Mouse (Mus musculus) embryonic facial prominence, embryonic 13.5 days (tissue): ENCODE results near the gene Emp2. TPM values are rescaled to one million over a fixed set of nuclear protein-coding genes. Genes with fewer than 3 reads are reported as not detected.
A peak's percentile ranks its signal among the peaks of the same experiment; 100 is the strongest.

ENCODE experiments used
- ATAC-seq: fragments of 200-750 bp; cut with Nextera tagmentation; 2 replicates; pipeline ENCODE4 v1.8.0; 2017; ENCODE audit warnings: low read depth; ENCODE audit not compliant: insufficient number of reproducible peaks, insufficient read depth, low FRiP score, low TSS enrichment
- H3K27ac ChIP-seq: fragments of 300-500 bp; sonication (generic); 2 replicates; pipeline ENCODE4 v1.5.1; 2015; ENCODE audit warnings: moderate library complexity, mild to moderate bottlenecking, inconsistent platforms
- H3K27me3 ChIP-seq: fragments of 300-500 bp; sonication (generic); 2 replicates; pipeline ENCODE4 v1.6.1; 2015; ENCODE audit warnings: mild to moderate bottlenecking, inconsistent platforms
- H3K36me3 ChIP-seq: fragments of 300-500 bp; sonication (generic); 2 replicates; pipeline ENCODE4 v1.6.1; 2015; ENCODE audit warnings: mild to moderate bottlenecking, inconsistent platforms
- H3K4me1 ChIP-seq: fragments of 300-500 bp; sonication (generic); 2 replicates; pipeline ENCODE4 v1.6.1; 2015; ENCODE audit warnings: inconsistent platforms
- H3K4me2 ChIP-seq: fragments of 300-500 bp; sonication (generic); 2 replicates; pipeline ENCODE4 v1.6.1; 2015; ENCODE audit warnings: moderate library complexity, mild to moderate bottlenecking, inconsistent platforms
- H3K4me3 ChIP-seq: fragments of 300-500 bp; sonication (generic); 2 replicates; pipeline ENCODE4 v1.5.1; 2015; ENCODE audit warnings: mild to moderate bottlenecking, inconsistent platforms
- H3K9ac ChIP-seq: fragments of 300-500 bp; sonication (generic); 2 replicates; pipeline ENCODE4 v1.6.1; 2015; ENCODE audit warnings: mild to moderate bottlenecking, inconsistent platforms
- H3K9me3 ChIP-seq: fragments of 300-500 bp; sonication (generic); 2 replicates; pipeline ENCODE4 v1.6.1; 2016; ENCODE audit warnings: inconsistent platforms
- WGBS: fragments of 180-500 bp; shearing (Covaris S2); methylation state at CpG from one replicate; pipeline ENCODE4 v1.1.7; 2015; ENCODE audit warnings: mixed read lengths; 5-methylcytosine and 5-hydroxymethylcytosine counted together
- polyA plus RNA-seq: library from polyadenylated mRNA; unstranded; fragments of >200 nt; fragmentation: Nextera tagmentation; extraction: Ambion mirVana; gene quantifications from 2 replicates; pipeline ENCODE4 v1.2.1, GENCODE M21; 2015

The Emp2 gene
- polyA plus RNA-seq, 1 experiment from 2014 or later, result 32.6 TPM

- peaks cover 6% of the 10 kb centered on the region for H3K27me3 ChIP-seq
- no peaks in the 10 kb centered on the region for H3K9me3 ChIP-seq
- H3K9ac ChIP-seq, result no peak overlapping the region
- no peak for ATAC-seq
- H3K36me3 ChIP-seq, result no peaks in the 10 kb centered on the region
- 0 out of 2 replicates have a peak overlapping the region, but pooled peaks have one; percentile 82 for H3K4me2 ChIP-seq
- WGBS, result 49% methylated on average over 4 of the region's 4 CpGs
- H3K4me1 ChIP-seq, result peaks cover 18% of the 10 kb centered on the region
- no peak overlapping the region for H3K4me3 ChIP-seq
- H3K27ac ChIP-seq, result no peak overlapping the region
Observed at GRCm38 (mm10) chr16:10311989-10312388, 1.8 kb downstream of the Emp2 start.

GRCm38 (mm10) chr16:10311086-10311485, 2.7 kb downstream of the Emp2 start:
- Histone ChIP-seq H3K4me1 (peaks cover 18% of the 10 kb centered on the region), H3K9me3 (no peaks in the 10 kb centered on the region), H3K9ac (no peak overlapping the region), H3K36me3 (no peaks in the 10 kb centered on the region), H3K27ac (no peak overlapping the region), H3K27me3 (peaks cover 6% of the 10 kb centered on the region), H3K4me3 (no peak overlapping the region), H3K4me2 (0 out of 2 replicates have a peak overlapping the region, but pooled peaks have one; percentile 16)
- WGBS, result 42% methylated on average over 3 of the region's 3 CpGs
- no peak for ATAC-seq

GRCm38 (mm10) chr16:10310507-10310906, 3.3 kb downstream of the Emp2 start:
- Histone ChIP-seq H3K27me3 (peaks cover 6% of the 10 kb centered on the region), H3K9me3 (no peaks in the 10 kb centered on the region), H3K27ac (no peak overlapping the region), H3K9ac (no peak overlapping the region), H3K4me1 (peaks cover 18% of the 10 kb centered on the region), H3K36me3 (no peaks in the 10 kb centered on the region), H3K4me2 (no peak overlapping the region), H3K4me3 (no peak overlapping the region)
- ATAC-seq, result no peak
- 81% methylated on average over 5 of the region's 5 CpGs for WGBS

- no peaks in the 10 kb centered on the region for H3K27me3 ChIP-seq
- 59% methylated on average over 5 of the region's 5 CpGs for WGBS
- peaks cover 10% of the 10 kb centered on the region for H3K4me1 ChIP-seq
- no peaks in the 10 kb centered on the region for H3K36me3 ChIP-seq
- H3K27ac ChIP-seq, result no peak overlapping the region
- no peak overlapping the region for H3K9ac ChIP-seq
- H3K4me3 ChIP-seq, result no peak overlapping the region
- H3K4me2 ChIP-seq, result no peak overlapping the region
- H3K9me3 ChIP-seq, result no peaks in the 10 kb centered on the region
- ATAC-seq, result no peak
Observed at GRCm38 (mm10) chr16:10307351-10307750, 6.4 kb downstream of the Emp2 start.

- peaks cover 3% of the 10 kb centered on the region for H3K4me1 ChIP-seq
- no peak overlapping the region for H3K9ac ChIP-seq
- ATAC-seq, result no peak
- H3K27ac ChIP-seq, result no peak overlapping the region
- H3K4me3 ChIP-seq, result no peak overlapping the region
- WGBS, result 68% methylated on average over 3 of the region's 3 CpGs
- no peaks in the 10 kb centered on the region for H3K27me3 ChIP-seq
- H3K4me2 ChIP-seq, result no peak overlapping the region
- H3K9me3 ChIP-seq, result no peaks in the 10 kb centered on the region
- no peaks in the 10 kb centered on the region for H3K36me3 ChIP-seq
Observed at GRCm38 (mm10) chr16:10306101-10306500, 7.7 kb downstream of the Emp2 start.

- Histone ChIP-seq H3K27me3 (no peaks in the 10 kb centered on the region), H3K9me3 (no peaks in the 10 kb centered on the region), H3K27ac (no peak overlapping the region), H3K4me3 (no peak overlapping the region), H3K9ac (no peak overlapping the region), H3K4me2 (no peak overlapping the region), H3K36me3 (no peaks in the 10 kb centered on the region), H3K4me1 (no peaks in the 10 kb centered on the region; the same call in 1 of the 2 replicates)
- WGBS, result 80% methylated on average over 3 of the region's 3 CpGs
- no peak for ATAC-seq
Observed at GRCm38 (mm10) chr16:10301337-10301736, 12.4 kb downstream of the Emp2 start.

GRCm38 (mm10) chr16:10300231-10301186, 13.3 kb downstream of the Emp2 start:
- no peak overlapping the region for H3K27ac ChIP-seq
- 61% methylated on average over 3 of the region's 3 CpGs for WGBS
- H3K9ac ChIP-seq, result no peak overlapping the region
- H3K36me3 ChIP-seq, result no peaks in the 10 kb centered on the region
- no peaks in the 10 kb centered on the region for H3K27me3 ChIP-seq
- H3K4me1 ChIP-seq, result no peaks in the 10 kb centered on the region; the same call in 1 of the 2 replicates
- no peaks in the 10 kb centered on the region for H3K9me3 ChIP-seq
- H3K4me2 ChIP-seq, result no peak overlapping the region
- ATAC-seq, result no peak
- H3K4me3 ChIP-seq, result no peak overlapping the region

- Histone ChIP-seq H3K27me3 (no peaks in the 10 kb centered on the region), H3K9me3 (no peaks in the 10 kb centered on the region), H3K9ac (no peak overlapping the region), H3K27ac (no peak overlapping the region), H3K4me1 (no peaks in the 10 kb centered on the region; the same call in 1 of the 2 replicates), H3K4me3 (no peak overlapping the region), H3K36me3 (no peaks in the 10 kb centered on the region), H3K4me2 (no peak overlapping the region)
- 33% methylated on average over 8 of the region's 8 CpGs for WGBS
- ATAC-seq, result no peak
Observed at GRCm38 (mm10) chr16:10299637-10300036, 14.1 kb downstream of the Emp2 start.

GRCm38 (mm10) chr16:10297696-10298644, 15.8 kb downstream of the Emp2 start:
- Histone ChIP-seq H3K27ac (no peak overlapping the region), H3K27me3 (no peaks in the 10 kb centered on the region), H3K4me2 (no peak overlapping the region), H3K9me3 (no peaks in the 10 kb centered on the region), H3K36me3 (no peaks in the 10 kb centered on the region), H3K4me3 (no peak overlapping the region), H3K4me1 (no peaks in the 10 kb centered on the region; the same call in 1 of the 2 replicates), H3K9ac (no peak overlapping the region)
- WGBS, result 85% methylated on average over 10 of the region's 10 CpGs
- ATAC-seq, result peak; percentile 44; the same call in 1 of the 2 replicates

GRCm38 (mm10) chr16:10288115-10288514, 25.7 kb downstream of the Emp2 start:
- H3K27me3 ChIP-seq, result no peaks in the 10 kb centered on the region
- H3K9ac ChIP-seq, result no peak overlapping the region
- peaks cover 7% of the 10 kb centered on the region for H3K4me1 ChIP-seq
- no peak overlapping the region for H3K27ac ChIP-seq
- WGBS, result 81% methylated on average over 6 of the region's 6 CpGs
- H3K9me3 ChIP-seq, result no peaks in the 10 kb centered on the region
- H3K36me3 ChIP-seq, result 0 out of 2 replicates have a peak, but pooled peaks cover 8% of the 10 kb centered on the region
- no peak overlapping the region for H3K4me3 ChIP-seq
- ATAC-seq, result no peak
- no peak overlapping the region for H3K4me2 ChIP-seq

GRCm38 (mm10) chr16:10286513-10287268, 27.1 kb downstream of the Emp2 start:
- Histone ChIP-seq H3K4me2 (no peak overlapping the region), H3K4me3 (no peak overlapping the region), H3K27me3 (no peaks in the 10 kb centered on the region), H3K36me3 (0 out of 2 replicates have a peak, but pooled peaks cover 8% of the 10 kb centered on the region), H3K4me1 (peaks cover 7% of the 10 kb centered on the region), H3K9me3 (no peaks in the 10 kb centered on the region), H3K9ac (no peak overlapping the region), H3K27ac (no peak overlapping the region)
- ATAC-seq, result no peak
- 77% methylated on average over 9 of the region's 9 CpGs for WGBS
